Mouse (Mus musculus): ENCODE results near the gene Itga5. TPM values are rescaled to one million over a fixed set of nuclear protein-coding genes. Genes with fewer than 3 reads are reported as not detected.

Gene Itga5
- polyA plus RNA-seq, 1 experiment from 2014 or later: 50.9 TPM

DNA sequence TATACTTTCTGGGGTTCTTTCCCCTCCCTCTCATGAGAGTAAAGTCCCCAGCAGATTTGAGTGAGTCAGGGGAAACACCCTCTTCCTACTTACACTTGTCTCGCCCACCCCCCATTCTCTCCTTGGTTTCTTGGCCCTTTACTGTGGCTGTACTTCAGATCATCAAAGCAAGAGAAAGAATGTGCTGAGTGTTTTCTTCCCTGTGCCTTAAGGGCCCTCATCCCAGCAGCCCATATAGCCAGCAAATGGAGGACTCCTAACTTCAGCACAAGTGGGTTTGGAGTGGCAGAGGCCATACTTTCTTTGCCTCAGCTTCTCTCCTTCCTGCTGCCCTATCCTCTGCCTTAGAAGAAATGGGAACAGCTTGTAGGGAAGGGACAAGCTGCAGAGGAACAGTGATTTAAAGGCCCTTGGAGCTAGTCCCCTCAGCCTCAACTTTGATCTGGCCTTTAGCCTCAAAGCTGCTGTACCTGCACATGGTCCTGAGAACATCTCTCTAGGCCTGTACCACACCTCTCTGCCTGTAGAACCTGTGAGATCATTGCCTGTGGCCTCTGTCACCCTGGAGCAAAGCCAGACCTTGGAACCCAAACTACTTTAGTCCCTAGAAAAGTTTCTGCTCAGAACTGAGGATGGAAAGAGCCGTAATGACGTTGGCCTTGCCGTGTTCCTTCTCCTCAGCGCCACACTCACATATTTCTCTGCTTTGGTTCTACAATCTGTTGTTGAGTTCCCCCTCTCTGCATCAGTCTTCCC, 67.5 kb downstream of the Itga5 start:
- Histone ChIP-seq H3K4me3 (no peak overlapping the region), H3K9ac (no peak overlapping the region), H3K27ac (peak overlapping the region; percentile 96), H3K9me3 (no peaks in the 10 kb centered on the region), H3K36me3 (peaks cover 7% of the 10 kb centered on the region; the same call in 1 of the 2 replicates), H3K4me1 (peaks cover 89% of the 10 kb centered on the region), H3K4me2 (replicated peaks) (0 out of 2 replicates have a peak overlapping the region, but pooled peaks have one; percentile 43), H3K27me3 (no peaks in the 10 kb centered on the region)
- 69% methylated on average over 5 of the region's 5 CpGs for WGBS
- no peak for ATAC-seq (ENCODE audit: insufficient number of reproducible peaks, insufficient read depth, low FRiP score, low TSS enrichment)

DNA sequence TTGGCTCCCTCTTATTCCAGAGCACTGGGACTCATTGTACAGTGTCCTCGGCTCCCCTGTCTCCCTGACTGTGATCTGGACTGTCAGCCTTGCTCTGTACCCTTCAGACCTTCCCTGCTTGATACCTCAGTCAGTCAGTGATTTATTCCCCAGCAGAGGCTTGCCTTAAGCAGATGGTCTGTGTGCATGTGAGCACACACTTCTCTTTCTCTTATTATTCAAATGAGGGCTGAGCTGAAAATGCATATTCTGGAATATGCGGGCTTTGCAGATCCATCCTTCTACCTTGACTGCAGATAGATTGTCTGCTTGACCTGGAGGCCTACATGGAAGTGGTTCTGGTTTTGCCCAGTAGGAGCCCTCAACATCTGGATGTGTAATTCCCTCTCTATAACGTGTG, 68.5 kb downstream of the Itga5 start:
- H3K4me3 ChIP-seq: no peak overlapping the region
- no peak overlapping the region for H3K9ac ChIP-seq
- ATAC-seq (ENCODE audit: insufficient number of reproducible peaks, insufficient read depth, low FRiP score, low TSS enrichment): no peak
- peaks cover 16% of the 10 kb centered on the region for H3K36me3 ChIP-seq
- H3K4me2 ChIP-seq (replicated peaks): no peak overlapping the region
- 70% methylated on average over 3 of the region's 3 CpGs for WGBS
- H3K4me1 ChIP-seq: peaks cover 79% of the 10 kb centered on the region
- H3K27ac ChIP-seq: peak overlapping the region; percentile 85
- no peaks in the 10 kb centered on the region for H3K27me3 ChIP-seq
- no peaks in the 10 kb centered on the region for H3K9me3 ChIP-seq

DNA sequence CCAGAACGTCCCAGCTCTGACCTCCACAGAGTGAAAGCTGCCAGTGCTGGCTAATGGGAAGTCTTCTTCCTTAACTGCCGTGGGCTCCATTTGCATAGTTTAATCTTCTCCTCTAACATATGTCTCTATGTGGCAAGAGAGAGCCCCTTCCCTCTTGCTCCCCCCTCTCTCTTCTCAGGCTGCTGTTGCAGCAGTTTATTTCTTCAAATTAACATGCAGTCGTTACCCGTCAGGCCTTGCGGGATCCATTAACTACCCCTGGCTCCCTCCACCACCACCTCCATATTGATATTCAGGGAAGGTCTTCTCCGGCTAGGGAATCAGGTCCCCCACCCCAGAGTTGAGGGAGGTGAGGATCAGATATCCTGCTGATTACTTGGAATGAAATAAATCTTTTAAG, 69.2 kb downstream of the Itga5 start:
- peaks cover 72% of the 10 kb centered on the region for H3K4me1 ChIP-seq
- peak overlapping the region; percentile 85 for H3K27ac ChIP-seq
- no peaks in the 10 kb centered on the region for H3K27me3 ChIP-seq
- H3K9ac ChIP-seq: no peak overlapping the region
- H3K9me3 ChIP-seq: no peaks in the 10 kb centered on the region
- 46% methylated on average over 6 of the region's 6 CpGs for WGBS
- H3K4me3 ChIP-seq: no peak overlapping the region
- H3K4me2 ChIP-seq (replicated peaks): no peak overlapping the region
- no peak for ATAC-seq (ENCODE audit: insufficient number of reproducible peaks, insufficient read depth, low FRiP score, low TSS enrichment)
- peaks cover 23% of the 10 kb centered on the region for H3K36me3 ChIP-seq

DNA sequence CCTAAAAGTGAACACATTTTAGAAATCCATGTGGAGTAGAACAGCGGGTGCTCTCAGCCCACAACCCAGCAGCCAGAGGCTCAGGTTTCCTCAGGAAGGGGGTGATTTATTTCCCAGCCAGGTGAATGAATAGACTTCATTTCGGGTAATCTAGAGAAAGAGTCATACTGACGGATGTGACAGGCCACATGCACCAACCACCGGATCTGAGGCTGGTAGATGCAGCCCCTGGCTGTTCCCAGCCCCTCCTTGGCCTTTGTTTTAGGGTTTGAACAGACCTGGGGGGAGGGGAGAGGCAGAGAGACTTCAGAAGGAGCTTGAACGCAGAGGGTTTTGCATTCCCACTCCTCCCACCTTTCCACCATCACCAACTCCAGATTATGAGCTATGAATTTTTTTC, 70.7 kb downstream of the Itga5 start:
- H3K4me1 ChIP-seq: peaks cover 57% of the 10 kb centered on the region
- ATAC-seq (ENCODE audit: insufficient number of reproducible peaks, insufficient read depth, low FRiP score, low TSS enrichment): no peak
- peak overlapping the region; percentile 85 for H3K27ac ChIP-seq
- no peak overlapping the region for H3K9ac ChIP-seq
- no peaks in the 10 kb centered on the region for H3K27me3 ChIP-seq
- H3K4me2 ChIP-seq (replicated peaks): 0 out of 2 replicates have a peak overlapping the region, but pooled peaks have one; percentile 2
- H3K4me3 ChIP-seq: no peak overlapping the region
- peaks cover 3% of the 10 kb centered on the region; the same call in 1 of the 2 replicates for H3K9me3 ChIP-seq
- WGBS: 1% methylated on average over 5 of the region's 5 CpGs
- H3K36me3 ChIP-seq: peaks cover 36% of the 10 kb centered on the region

DNA sequence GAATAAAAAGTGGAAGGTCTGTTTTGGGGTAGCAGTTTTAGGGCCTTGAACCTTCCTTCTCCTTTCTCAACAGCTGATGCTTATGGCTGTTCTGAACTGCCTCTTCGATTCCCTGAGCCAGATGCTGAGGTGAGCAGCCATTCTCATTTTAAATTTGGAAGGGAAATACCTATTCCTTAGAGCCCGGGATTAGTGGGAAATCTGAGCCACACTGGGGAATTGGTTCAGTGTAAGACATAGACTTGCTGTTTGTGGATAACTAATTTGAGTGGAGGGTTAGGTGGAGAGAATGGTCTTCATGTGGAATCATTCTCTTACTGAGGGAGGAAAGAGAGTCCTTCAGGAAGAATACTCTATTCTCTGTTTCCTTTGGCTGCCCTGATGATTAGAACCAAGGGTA, 71.9 kb downstream of the Itga5 start:
- peaks cover 46% of the 10 kb centered on the region for H3K36me3 ChIP-seq

More for the DNA sequence above, 71.9 kb downstream of the Itga5 start:
- Histone ChIP-seq H3K4me2 (replicated peaks) (no peak overlapping the region), H3K9ac (no peak overlapping the region), H3K9me3 (peaks cover 3% of the 10 kb centered on the region; the same call in 1 of the 2 replicates), H3K27me3 (no peaks in the 10 kb centered on the region), H3K4me1 (peaks cover 57% of the 10 kb centered on the region), H3K27ac (peak overlapping the region; percentile 24; the same call in 1 of the 2 replicates), H3K4me3 (no peak overlapping the region)
- 24% methylated on average over 2 of the region's 2 CpGs for WGBS
- no peak for ATAC-seq (ENCODE audit: insufficient number of reproducible peaks, insufficient read depth, low FRiP score, low TSS enrichment)

Small RNA genes within 50 kb of the gene (microRNA-seq; reads per million reads assigned to microRNA genes)
- gene Mir6963: not detected

Other genes with a start within 250 kb of the Itga5 start
- 16.6 and 18.8 TPM in 2 replicates for gene Smug1, start 199.7 kb downstream of the Itga5 start, polyA plus RNA-seq (2016; fragmentation: Nextera tagmentation; extraction: Ambion mirVana)
- 173 and 176 TPM in 2 replicates for gene Cbx5, start 126.9 kb downstream of the Itga5 start, polyA plus RNA-seq (2016; fragmentation: Nextera tagmentation; extraction: Ambion mirVana)
- 1,204 and 1,244 TPM in 2 replicates for gene Hnrnpa1, start 126.3 kb downstream of the Itga5 start, polyA plus RNA-seq (2016; fragmentation: Nextera tagmentation; extraction: Ambion mirVana)
- gene Nfe2, start 108.4 kb downstream of the Itga5 start, polyA plus RNA-seq (2016; fragmentation: Nextera tagmentation; extraction: Ambion mirVana): 4.9 and 5.2 TPM in 2 replicates
- 257 and 268 TPM in 2 replicates for gene Copz1, start 94.0 kb downstream of the Itga5 start, polyA plus RNA-seq (2016; fragmentation: Nextera tagmentation; extraction: Ambion mirVana)
- gene Gpr84, start 56.2 kb downstream of the Itga5 start, polyA plus RNA-seq (2016; fragmentation: Nextera tagmentation; extraction: Ambion mirVana): 0.47 and 0.67 TPM in 2 replicates
- 12.6 and 14.5 TPM in 2 replicates for gene Zfp385a, start 26.7 kb downstream of the Itga5 start, polyA plus RNA-seq (2016; fragmentation: Nextera tagmentation; extraction: Ambion mirVana)
- not detected in 2 replicates for gene Gtsf1, start 63.7 kb upstream of the Itga5 start, polyA plus RNA-seq (2016; fragmentation: Nextera tagmentation; extraction: Ambion mirVana)
- gene Gtsf2, start 81.7 kb upstream of the Itga5 start, polyA plus RNA-seq (2016; fragmentation: Nextera tagmentation; extraction: Ambion mirVana): not detected in 2 replicates
- gene Nckap1l, start 87.0 kb upstream of the Itga5 start, polyA plus RNA-seq (2016; fragmentation: Nextera tagmentation; extraction: Ambion mirVana): 1.6 and 1.9 TPM in 2 replicates
- 8.2 and 9.1 TPM in 2 replicates for gene Pde1b, start 136.3 kb upstream of the Itga5 start, polyA plus RNA-seq (2016; fragmentation: Nextera tagmentation; extraction: Ambion mirVana)
- gene Ppp1r1a, start 171.2 kb upstream of the Itga5 start, polyA plus RNA-seq (2016; fragmentation: Nextera tagmentation; extraction: Ambion mirVana): 21.1 and 22.6 TPM in 2 replicates
- not detected in 2 replicates for gene Glycam1, start 198.3 kb upstream of the Itga5 start, polyA plus RNA-seq (2016; fragmentation: Nextera tagmentation; extraction: Ambion mirVana)